Mouse (Mus musculus) thymus, postnatal 25 days (tissue): ENCODE results near the gene Tbc1d8b.
"Not testable (repeated sequence)": the region's sequence is repeated elsewhere in the genome, so short reads cannot be mapped to it uniquely, and the experiment has no call there.

Source experiments
- DNase-seq: peaks from one replicate; pipeline ENCODE4 v3.0.0; 2022

Tbc1d8b gene

DNA sequence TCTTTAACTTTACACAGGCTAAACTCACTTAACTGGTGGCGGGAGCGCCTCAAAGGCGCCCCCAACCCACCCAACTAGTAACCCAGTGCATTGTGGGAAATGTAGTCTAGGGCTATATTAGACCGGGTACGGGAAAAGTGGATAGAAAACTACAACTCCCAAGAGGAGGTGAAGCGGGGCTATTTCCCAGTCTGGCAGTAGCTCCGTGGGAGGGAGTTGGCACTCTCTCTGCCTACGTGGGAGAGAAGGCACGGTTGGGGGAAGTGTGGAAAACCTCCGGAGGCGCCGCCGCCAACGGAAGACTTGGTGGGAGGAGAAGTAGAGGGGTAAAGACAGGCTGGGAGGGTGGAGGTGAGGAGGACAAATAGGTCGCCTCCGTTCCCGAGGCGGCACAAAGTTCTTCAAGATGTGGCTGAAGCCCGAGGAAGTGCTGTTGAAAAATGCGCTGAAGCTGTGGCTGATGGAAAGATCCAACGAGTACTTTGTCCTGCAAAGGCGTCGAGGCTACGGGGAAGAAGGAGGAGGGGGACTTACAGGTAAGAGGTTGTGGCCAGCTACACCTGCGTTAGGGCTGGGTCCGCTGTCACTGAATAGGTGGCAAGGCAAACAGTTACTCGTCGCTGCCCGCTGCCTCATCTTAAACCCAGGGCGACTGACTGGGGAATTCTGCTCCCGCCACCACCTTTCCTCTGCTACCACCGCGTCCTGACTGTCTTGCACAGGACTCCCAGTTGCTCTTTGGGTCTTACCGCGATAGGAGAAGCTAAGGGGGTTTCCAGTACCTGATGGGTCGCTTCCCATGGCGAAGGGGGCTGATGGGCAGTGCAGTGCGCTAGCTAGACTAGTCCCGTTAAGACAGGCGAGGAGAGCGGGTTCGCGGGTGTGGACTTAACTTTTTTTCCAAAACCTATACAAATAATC is at the start of gene Tbc1d8b:
Gene Tbc1d8b, plus strand, starts transcription at position 222 of the 921 bp plus-strand sequence.
- DNase-seq: peak; percentile 62

DNA sequence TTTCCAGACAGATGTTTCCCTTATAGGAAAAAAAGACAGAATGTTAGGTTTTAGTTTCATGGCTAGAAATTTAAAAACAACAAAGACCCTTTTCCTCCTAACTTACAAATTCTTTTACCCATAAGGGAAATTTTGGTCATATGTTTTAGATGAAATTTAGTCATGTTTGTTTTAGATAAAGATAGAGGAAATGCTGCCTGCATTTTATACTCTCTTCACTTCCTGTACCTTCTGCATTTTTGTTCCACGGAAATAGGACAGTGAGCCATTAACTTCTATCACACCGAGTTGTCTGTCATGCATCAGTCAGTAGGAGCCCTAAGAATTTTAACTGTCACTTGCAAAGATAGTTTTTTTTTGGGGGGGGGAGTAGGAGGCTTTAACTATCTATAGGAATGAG is 45.1 kb upstream of the Tbc1d8b start:
- DNase-seq: no peak

DNA sequence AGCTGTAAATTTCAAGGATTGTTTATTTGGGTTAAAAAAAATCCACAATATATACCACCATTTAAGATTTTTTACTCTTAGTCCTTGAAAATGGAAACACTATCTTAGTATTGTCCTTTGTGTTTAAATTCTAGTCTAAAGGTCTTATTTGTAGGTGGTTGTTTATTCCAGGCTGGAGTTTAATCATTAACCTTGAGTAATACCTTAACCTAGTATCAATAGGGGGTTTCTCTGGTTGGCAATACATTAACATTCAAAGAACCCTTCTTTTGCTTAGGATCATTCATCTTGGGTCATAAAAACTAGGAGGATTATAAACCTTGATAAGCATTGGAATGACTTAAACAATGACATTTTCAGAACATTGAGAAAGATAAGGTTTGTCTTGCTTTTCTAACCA is 44.4 kb upstream of the Tbc1d8b start:
- no peak for DNase-seq

DNA sequence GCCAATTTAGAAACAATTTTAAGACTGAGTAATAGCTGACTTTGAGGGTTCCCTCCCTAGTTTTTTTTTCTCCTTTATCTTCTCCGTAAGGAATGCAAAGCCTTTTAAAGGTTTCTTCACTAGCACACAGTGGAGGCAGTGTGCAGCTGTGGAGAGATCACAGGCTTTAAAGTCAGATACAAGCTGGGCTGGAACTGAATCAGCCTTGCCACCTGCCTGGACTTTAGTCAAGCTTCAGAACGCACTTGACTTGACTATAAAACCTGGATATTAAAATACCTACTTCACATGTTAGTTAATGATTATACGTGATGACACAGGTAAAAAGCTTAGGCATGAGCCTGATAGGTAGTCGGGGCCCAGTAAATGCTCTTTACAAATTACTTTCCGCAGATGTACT is 32.6 kb upstream of the Tbc1d8b start:
- DNase-seq: no peak

DNA sequence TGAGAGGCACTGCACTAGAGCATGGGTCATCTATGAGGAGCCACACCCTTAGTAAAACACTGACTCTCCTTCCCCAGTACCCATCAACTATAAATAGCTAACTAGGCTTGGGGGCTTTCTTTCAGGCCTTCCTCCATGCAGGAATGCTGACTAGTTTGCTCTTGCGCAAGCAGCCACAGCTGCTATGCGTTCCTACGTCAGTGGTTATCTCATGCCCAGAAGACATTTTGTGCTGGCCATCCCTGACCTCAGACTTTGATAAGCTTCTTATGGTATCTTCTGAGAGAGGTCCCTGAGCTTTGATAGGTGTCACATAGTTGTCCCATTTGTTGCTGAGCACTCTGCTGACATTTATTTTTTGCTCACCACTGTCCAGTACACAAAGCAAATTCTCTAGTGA is 31.5 kb upstream of the Tbc1d8b start:
- no peak for DNase-seq

DNA sequence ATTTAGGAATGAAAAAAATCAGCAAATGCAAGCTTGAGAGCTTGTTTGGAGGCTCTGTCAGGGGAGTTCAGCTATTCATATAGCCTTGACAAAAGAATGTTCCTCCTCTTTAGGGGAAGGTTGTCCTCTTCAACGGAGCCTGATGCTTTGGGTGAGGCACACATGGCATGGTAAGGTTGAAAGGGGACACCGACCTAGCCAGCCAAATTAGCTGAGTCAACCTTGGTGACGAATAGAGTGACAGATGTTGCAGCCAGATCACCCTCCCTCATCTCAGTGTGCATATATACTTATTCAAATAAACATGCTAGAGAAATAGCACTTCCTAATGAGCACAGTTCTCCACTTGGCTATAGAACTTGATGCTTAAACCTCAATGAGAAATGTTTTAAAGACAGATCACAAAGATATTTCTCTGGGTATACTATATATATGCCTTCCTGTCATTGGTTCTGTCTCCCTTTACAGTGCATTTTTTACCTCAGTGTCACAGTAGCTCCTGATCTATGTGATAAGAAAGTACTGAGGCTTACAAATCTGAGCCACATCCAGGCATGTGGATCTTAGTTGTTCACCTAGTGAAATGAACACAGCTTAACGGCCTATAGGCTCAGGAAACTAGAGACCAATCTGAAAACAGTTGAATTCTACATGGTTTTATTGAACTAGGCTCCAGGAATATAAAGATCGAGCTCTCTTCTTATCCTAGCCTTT is 30.3 kb upstream of the Tbc1d8b start:
- DNase-seq: no peak

DNA sequence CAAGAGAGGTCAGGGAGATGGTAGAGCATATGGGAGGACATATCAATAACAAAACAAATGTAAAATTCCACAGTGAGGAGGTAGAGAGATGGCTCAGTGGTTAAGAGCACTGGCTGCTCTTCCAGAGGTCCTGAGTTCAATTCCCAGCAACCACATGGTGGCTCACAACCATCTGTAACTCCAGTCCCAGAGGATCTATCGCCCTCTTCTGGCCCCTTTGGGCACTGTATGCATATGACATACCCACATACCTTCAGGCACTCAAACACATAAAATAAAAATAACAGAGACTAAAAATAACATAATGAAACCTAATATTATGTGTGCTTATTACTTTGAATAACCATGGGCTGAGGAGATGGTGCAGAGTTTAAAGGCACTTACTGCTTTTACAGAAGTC is 22.7 kb upstream of the Tbc1d8b start:
- no peak for DNase-seq

DNA sequence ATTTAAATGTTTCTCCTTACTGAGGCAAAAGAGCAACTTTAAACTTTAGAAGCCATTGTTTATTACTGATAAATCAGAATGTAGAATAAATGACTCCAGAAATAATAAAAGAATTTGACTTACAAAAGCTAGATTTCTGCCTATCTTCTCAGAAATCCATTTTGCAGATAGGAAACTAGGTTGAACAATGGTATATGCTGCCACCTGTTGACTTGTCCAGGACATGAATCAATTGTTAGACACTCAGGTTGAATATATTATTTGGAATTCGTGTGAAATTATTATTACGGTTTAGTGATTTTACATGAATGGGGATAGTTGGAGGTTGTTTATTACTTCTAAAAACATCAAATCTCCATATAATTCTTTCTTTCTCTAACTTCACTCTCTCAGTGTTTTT is 19.0 kb upstream of the Tbc1d8b start:
- DNase-seq: no peak

DNA sequence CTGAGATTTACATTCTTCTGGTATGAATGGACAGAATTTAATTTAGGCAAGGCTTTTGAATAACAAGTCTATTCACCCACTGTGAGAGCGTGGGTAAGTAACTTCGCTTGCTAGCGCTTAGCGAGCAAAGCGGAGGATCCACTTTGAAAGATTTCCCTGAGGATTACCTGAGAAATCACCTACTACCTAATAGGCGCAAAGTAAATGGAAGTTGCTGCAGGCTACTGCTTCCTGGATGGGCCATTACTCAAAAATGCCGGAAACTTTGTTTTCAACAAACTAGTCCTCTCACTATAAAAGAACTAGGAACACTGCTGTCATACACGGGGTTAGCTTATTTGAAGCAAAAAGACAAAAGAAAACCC is 404 bp upstream of the Tbc1d8b start:
- no peak for DNase-seq

DNA sequence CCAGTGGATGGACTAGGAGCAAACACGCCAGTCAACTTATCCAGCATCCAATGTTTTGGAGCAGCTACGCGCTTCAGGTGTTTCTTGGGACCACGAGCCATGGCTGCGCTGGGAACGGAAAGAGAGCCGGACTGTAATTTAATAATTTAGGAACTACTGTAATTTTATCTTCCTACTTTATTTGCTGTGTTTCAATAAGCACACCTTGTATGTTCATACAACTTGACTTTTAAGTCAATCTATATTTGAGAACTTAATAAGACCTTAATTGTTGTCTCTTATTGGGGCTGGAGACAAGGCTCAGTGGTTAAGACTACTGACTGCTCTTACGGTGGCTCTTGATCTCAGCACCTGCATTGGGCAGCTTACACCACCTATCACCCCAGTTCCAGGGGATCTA is 29.6 kb downstream of the Tbc1d8b start, which contains the start of gene Gm15013:
Gene Gm15013, minus strand, starts transcription at position 101 of the 400 bp plus-strand sequence.
- DNase-seq: no peak

DNA sequence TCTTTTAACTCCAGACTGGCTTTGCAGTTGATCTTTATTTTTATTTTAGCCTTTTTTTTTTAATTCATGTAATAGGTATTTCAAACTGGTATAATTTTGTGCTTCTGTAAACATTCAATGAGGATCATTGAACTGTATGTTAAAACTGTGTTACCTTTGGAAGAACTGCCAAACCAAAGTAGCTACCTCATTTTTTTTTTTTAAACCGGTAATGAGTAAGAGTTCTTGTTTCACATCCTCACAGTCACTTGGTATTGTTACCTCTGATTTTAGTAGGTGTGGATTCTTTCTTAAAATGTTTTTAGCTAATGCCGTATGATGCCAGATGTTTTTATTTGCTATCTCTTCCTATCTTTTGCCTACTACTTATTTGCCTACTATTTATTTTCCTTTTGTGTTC is 37.6 kb downstream of the Tbc1d8b start:
- DNase-seq: no peak

DNA sequence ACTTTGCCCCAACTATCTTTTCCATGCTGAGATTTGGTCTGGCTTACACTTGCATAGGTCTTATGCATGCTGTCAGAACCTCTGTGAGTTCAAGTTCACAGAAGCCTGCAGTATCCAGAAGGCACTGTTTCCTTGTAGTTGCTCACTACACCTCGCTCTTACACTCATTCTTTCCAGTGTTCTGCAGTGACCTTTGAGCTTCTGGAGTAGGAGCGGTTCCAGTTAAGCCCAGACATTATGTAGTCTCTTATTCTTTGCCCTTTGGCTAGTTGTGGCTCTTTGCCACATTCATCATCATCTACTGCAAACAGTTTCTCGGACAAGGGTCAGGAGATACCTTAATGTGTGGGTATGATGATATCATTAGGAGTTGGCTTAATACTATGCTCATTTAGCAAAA is 45.7 kb downstream of the Tbc1d8b start:
- no peak for DNase-seq

DNA sequence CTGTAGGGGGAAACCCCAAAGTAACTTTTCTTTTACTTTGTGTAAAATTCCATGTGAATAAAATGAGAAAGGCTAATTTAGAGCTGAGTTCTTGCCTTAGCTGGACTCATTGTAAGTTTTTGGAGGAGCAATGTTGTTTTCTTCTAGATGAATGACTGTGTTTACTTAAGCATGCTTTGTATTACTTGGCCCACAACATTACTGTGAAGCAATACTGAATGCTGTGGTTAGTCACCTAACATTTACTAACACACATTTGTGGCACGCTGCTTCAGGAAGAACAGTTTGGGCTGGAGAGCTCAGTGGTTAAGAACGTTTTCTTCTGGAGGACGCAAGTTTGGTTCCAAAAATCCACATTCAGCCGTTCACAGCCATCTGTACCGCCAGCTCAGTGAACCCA is 52.3 kb downstream of the Tbc1d8b start:
- DNase-seq: no peak

DNA sequence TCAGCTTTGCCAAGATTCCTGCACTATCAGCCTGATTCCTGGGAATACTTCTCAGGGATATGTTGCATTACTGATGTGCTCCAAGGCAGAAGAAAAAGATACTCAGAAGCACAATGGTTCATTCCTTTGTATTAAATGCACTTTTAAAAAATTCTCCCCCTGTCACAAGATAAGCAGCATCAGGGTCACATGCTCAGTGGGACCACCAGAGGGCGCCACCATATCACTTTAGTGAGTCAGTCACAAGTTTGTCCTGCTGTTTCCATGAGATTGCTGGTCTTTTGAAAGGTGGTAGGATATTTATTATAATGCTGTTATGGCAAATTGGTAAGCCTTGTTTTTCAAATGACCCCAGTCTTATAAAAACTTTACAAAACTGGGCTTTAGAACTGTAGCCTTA is 67.1 kb downstream of the Tbc1d8b start:
- DNase-seq: peak; percentile 28

DNA sequence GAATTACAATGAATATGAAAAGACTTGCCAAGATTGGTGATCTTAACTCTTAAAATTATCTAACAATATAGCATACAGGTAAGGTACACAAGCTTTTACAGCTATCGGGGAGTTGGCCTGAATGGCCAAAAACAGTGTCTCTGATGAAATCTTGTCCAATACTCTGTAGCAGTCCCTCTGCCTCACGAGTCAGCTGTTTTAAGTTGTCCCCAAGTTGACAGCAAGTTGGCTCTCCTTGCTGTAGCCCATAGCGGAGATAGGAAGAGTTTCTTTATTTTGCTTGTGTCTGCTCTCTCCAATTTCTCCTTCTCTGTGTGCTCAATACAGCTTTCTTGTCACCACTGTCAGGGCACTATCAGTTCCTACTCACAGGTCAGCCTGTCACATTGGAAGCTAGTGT is 73.8 kb downstream of the Tbc1d8b start:
- not testable (repeated sequence) for DNase-seq

DNA sequence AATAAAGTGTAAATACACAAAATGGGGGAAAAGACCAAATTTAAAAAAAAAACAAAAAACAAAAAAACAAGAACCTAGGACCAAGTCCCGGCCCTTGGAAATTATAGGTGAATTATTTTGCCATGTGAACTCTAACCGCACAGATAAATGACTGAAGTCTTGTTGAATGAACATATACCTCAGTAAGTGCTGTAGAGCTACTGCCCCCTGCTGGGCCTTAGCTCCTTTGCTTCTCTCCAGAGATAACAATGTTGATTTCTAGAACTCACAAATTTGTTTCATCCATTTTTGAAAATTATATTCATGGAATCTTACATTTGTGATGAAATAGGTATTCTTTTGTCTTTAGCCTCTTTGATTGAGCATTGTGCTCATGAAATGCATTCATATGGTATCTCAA is 77.8 kb downstream of the Tbc1d8b start:
- peak; percentile 4 for DNase-seq

DNA sequence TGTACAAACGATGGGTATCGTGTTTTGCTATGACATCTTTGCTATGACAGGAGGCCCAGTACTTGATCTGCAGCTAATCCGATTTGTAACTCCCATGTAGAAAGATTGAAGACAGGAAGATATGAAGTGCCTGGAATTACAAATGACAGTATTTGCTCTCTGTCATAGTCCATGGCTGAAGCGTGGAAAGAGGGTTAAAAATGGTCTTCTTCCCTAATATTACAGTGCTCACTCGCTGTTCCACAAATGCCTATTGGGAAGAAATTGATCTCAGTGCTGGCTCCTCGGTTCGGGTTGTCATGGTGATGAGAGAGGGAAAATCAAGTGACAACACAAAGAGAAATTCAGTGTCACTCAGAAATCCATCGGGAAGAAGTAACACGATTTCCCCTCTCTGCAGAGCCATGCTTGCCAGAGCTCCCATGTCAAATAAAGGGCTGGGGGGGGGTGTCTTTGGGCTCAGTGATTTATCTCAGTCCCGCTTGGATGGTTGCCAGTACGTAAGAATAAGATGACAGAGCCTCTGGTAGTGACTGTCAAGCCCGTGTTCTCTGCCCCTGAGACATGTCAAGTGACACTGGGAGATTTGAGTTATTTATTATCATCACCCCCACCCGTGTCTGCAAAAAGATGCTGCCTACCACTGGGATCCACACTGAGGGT is 85.3 kb downstream of the Tbc1d8b start:
- DNase-seq: no peak

DNA sequence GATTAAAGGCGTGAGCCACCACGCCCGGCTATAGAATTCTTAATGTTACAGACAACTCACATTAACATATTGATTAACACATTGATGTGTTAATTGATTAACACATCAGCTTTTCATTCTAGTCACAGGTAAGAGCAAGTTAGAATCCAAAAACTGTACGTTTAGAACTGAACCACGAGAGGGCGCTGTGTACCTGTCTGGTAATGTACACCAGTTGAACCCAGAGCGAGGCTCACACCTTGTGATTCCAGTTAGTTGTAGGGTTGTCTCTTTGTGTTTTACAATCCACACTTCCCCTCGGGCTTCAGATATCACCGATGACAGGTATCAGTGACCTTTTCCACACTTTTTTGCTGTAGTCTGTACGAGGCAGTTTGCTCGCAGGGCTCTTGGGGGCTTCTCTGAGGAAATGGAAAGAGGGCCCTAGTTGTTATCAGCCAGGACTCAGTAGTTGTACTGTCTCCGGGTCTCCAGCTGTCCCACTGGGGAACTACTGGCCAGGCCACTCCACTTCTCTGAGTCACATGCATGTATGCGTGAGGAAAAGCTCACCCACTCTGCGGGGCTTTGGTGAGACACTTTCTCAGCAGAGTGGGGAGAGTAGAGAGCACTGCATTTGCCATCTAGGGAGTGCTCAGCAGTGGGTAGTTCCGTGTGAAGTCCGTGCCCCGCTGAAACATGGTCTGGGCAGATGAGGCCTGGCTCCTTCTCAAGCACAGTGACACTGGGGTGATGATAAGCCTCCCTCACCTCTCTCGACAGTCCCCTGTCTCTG is 89.7 kb downstream of the Tbc1d8b start:
- peak; percentile 21 for DNase-seq

DNA sequence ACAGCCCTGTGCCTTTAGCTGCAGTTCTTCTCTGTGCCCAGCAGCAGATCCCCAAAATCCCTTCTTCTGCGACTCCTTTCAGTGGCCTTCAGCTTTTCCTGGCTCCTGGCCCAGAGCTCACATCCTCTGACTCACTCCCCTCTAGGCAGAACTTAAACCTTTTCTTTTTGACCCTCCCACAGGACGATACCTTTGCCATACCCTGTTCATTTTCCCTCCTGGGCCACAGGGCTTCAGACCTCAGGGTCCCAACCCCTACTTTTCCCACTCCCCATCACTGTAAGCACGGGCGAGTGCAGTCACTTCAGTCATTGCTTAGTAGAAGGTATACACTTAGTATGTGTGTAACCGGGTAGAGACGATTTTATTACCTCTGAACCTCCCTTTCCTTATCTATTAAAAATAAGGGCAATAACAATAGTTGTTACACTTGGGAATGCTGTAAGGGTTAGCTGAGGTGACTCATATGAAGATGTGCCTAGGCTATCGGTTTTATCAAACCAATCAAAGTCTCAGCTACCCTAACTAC is 90.4 kb downstream of the Tbc1d8b start:
- DNase-seq: no peak

DNA sequence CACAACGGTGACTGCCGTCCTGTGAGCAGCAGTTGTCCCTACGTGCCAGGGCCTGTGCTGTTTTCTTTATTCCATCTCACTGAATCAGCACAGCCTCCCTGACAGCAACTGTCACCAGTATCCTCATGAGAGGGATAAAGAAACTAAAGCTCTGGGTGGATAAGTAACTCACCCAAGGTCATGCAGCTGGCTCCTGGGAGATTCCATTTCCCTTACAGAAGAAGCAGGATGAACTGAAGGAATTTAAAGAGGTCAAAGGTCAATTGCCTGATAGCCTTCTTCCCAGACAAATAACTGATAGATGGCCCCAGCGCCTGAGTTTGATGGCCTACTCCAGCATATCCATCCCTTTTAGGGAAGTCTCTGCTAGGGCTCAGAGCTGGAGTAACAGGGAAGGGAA is 92.6 kb downstream of the Tbc1d8b start:
- DNase-seq: no peak

DNA sequence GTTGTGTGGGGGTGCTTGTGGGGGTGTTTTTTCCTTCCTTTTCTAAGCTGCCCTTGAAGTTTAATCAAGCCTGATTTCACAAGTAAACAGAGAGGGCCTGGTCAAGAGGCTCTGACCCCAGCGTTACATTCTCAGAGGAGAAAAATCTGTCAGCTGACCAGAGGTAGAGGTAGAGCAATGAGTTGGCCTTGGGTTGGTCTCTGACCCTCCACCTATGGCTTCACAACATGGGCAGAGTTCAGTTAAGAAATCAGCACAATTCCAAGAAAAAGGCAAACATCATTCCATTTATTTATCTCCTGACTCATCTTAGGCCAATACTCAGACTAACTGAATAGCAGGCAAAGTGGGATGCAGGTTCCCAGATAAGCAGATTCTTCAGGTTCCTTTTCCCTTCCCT is 94.1 kb downstream of the Tbc1d8b start:
- DNase-seq: no peak

DNA sequence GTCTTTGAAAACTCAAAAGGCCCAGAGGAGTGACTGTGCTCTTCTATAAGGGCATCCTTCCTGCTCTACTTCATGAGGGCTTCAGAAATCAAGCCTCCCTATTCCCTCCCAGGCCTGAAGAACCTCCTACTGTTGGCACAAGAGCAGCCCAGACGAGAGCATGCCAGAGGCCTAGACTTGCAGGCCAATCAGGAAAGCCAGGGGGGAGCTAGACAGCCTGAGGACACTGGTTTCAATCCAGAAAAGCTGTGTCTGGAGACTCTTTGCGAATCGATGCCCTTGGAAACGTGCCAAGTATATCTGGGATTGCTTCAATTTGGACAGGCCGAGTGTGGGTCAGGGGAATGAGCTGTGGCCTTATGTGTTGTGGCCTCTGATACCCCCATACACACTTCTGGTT is 94.6 kb downstream of the Tbc1d8b start:
- DNase-seq: no peak

DNA sequence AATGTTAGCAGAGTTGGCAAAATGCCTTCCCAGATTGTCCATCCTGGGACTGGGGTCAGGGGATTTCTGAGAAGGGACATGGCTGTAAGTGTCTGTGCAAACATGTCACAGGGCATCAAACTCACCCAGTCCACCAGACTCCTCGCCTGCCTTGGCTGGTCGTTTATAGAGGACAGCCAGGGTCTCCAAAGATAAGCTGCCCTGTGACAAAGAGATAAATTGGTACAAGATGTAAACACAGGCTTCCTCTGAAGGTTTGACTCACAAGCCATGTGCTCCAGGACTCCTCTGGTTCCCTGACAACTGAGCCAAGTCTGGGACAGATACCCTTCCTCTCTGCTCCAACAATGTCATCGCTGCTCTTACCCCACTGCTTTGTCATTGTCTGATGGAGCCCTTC is 96.2 kb downstream of the Tbc1d8b start:
- no peak for DNase-seq
